Mouse (Mus musculus): ENCODE measurements around the gene Gm37240.

GRCm38 (mm10) chr3:84619725-84620124 lies 1267.6 kb downstream of the Gm37240 start:
- TF ChIP-seq CTCF (IDR thresholded peaks at IDR 0.05; ENCODE audit: low read depth) (no peak), EP300 (optimal IDR thresholded peaks at IDR 0.05) (no peak)
